Mouse (Mus musculus): ENCODE measurements around the gene Cptp. TPM values are rescaled to one million over a fixed set of nuclear protein-coding genes. Genes with fewer than 3 reads are reported as not detected.

The Cptp gene
- polyA plus RNA-seq, 1 experiment from 2014 or later = 21.6 TPM

DNA sequence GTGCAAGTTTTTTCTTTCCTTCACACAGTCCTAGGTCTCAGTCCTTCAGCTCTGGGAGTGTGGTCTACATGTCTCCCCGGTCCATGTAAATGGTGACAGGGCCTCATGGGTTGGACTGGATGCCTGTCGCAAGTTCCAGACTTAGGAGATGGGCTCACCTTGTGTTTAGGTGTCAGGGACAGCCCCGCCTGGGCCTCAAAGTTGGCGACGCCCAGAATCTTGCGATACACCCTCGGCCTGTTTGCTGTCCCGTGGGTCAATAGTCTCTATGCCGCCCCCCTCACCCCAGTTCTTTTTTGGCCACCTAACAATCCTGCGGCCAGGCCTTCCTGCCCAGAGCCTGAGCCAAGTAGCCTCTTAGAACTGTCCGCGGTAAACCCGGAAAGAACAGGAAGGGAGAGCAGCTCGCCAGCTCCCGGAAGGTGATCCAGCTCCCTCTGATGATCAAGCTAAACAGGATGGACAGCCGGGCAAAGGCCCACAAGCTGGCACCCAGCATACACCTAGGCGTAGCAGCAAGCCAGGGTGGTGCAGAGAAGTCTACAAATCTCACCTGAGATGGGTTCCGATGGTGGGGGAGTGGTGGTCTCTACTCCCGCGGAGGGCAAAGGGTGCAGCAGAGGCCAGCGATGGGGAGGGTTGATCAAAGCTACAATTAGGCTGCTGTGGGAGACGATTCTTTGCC, 484 bp downstream of the Cptp start:
- H3K36me3 ChIP-seq = peaks cover 55% of the 10 kb centered on the region

GRCm38 (mm10) chr4:155863001-155863400, 6.2 kb downstream of the Cptp start, which contains the start of gene Tas1r3:
Gene Tas1r3, minus strand, starts transcription at chr4:155863362.
- WGBS = 77% methylated on average over 5 of the region's 5 CpGs
- Histone ChIP-seq H3K27me3 (ENCODE audit: low read depth, poor library complexity, severe bottlenecking) (no peaks in the 10 kb centered on the region), H3K4me3 (no peak within 1 kb of the TSS), H3K4me1 (peaks cover 8% of the 10 kb centered on the region; the same call in 1 of the 2 replicates), H3K36me3 (peaks cover 73% of the 10 kb centered on the region), H3K27ac (replicated peaks) (no peak within 1 kb of the TSS), H3K9me3 (replicated peaks) (no peaks in the 10 kb centered on the region)
- DNase-seq (ENCODE audit: low spot score) = no peak

More for the DNA sequence above, 484 bp downstream of the Cptp start:
- Histone ChIP-seq H3K4me1 (peaks cover 30% of the 10 kb centered on the region), H3K27me3 (ENCODE audit: low read depth, poor library complexity, severe bottlenecking) (no peaks in the 10 kb centered on the region), H3K4me3 (peak overlapping the region; percentile 82), H3K27ac (replicated peaks) (peak overlapping the region; percentile 88), H3K9me3 (replicated peaks) (no peaks in the 10 kb centered on the region)
- no peak for DNase-seq (ENCODE audit: low spot score)
- 12% methylated on average over 22 of the region's 22 CpGs for WGBS

- H3K36me3 ChIP-seq = peaks cover 81% of the 10 kb centered on the region
- peaks cover 8% of the 10 kb centered on the region; the same call in 1 of the 2 replicates for H3K4me1 ChIP-seq
- DNase-seq (ENCODE audit: low spot score) = no peak
- no peak overlapping the region for H3K4me3 ChIP-seq
- 95% methylated on average over 7 of the region's 7 CpGs for WGBS
- H3K9me3 ChIP-seq (replicated peaks) = no peaks in the 10 kb centered on the region
- H3K27ac ChIP-seq (replicated peaks) = no peak overlapping the region
- no peaks in the 10 kb centered on the region for H3K27me3 ChIP-seq (ENCODE audit: low read depth, poor library complexity, severe bottlenecking)
Measured at GRCm38 (mm10) chr4:155861787-155862186, 7.5 kb downstream of the Cptp start.

DNA sequence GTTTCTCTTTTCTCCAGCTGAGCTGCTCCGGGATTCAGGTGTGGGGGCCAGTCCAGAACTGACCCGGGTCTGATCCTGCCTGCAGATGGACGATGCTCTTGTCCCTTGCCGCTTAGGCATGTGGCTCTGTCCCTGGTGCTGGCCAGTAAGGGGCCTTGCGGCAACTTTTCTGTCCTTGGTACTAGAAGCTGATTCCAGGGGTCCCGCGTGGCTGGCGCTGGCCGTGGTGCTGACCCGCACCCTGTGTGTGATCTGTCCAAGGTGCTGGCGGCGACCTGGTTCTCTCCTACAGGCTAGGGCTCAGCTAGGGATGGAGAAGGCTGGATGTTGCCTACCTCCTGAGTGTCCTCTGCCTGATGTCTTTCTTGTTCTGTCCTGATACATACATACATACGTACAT, 9.9 kb downstream of the Cptp start:
- Histone ChIP-seq H3K4me1 (peaks cover 8% of the 10 kb centered on the region; the same call in 1 of the 2 replicates), H3K4me3 (no peak overlapping the region), H3K9me3 (replicated peaks) (no peaks in the 10 kb centered on the region), H3K27me3 (ENCODE audit: low read depth, poor library complexity, severe bottlenecking) (no peaks in the 10 kb centered on the region), H3K36me3 (peaks cover 83% of the 10 kb centered on the region), H3K27ac (replicated peaks) (no peak overlapping the region)
- WGBS = 26% methylated on average over 13 of the region's 13 CpGs
- peak; percentile 68 for DNase-seq (ENCODE audit: low spot score)

DNA sequence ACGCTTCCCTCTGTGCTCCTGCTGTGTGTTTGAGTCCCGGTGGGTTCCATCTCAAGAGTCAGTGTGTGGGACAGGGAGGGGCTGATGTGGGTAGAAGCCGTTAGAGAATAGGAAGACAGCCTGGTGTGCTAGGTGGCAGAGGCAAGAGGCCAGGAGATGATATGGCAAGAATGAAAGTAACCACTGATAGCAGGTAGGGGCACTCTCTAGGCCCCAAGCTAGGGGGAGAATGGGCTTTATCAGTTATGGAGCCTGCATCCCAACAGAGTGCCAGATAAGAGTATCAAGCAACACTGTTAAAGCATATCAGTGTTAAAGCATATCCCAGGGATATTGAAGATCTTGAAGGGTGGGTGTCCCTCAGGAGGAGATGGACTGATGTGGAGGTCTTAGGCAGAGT, 12.4 kb downstream of the Cptp start:
- no peak overlapping the region; the same call in 1 of the 2 replicates for H3K4me3 ChIP-seq
- H3K4me1 ChIP-seq = peaks cover 8% of the 10 kb centered on the region; the same call in 1 of the 2 replicates
- H3K36me3 ChIP-seq = peaks cover 98% of the 10 kb centered on the region
- no peak for DNase-seq (ENCODE audit: low spot score)
- no peaks in the 10 kb centered on the region for H3K27me3 ChIP-seq (ENCODE audit: low read depth, poor library complexity, severe bottlenecking)
- H3K27ac ChIP-seq (replicated peaks) = no peak overlapping the region
- no peaks in the 10 kb centered on the region for H3K9me3 ChIP-seq (replicated peaks)
- 87% methylated on average over 3 of the region's 3 CpGs for WGBS

GRCm38 (mm10) chr4:155856071-155856470, 13.2 kb downstream of the Cptp start:
- no peak overlapping the region for H3K4me3 ChIP-seq
- H3K9me3 ChIP-seq (replicated peaks) = no peaks in the 10 kb centered on the region
- no peak overlapping the region for H3K27ac ChIP-seq (replicated peaks)
- DNase-seq (ENCODE audit: low spot score) = no peak
- WGBS = 95% methylated on average over 12 of the region's 12 CpGs
- no peaks in the 10 kb centered on the region for H3K27me3 ChIP-seq (ENCODE audit: low read depth, poor library complexity, severe bottlenecking)
- H3K4me1 ChIP-seq = peaks cover 8% of the 10 kb centered on the region; the same call in 1 of the 2 replicates
- H3K36me3 ChIP-seq = peaks cover 92% of the 10 kb centered on the region

- WGBS = 93% methylated on average over 12 of the region's 12 CpGs
- Histone ChIP-seq H3K4me3 (no peak overlapping the region), H3K36me3 (peaks cover 81% of the 10 kb centered on the region), H3K27ac (replicated peaks) (no peak overlapping the region), H3K27me3 (ENCODE audit: low read depth, poor library complexity, severe bottlenecking) (no peaks in the 10 kb centered on the region), H3K9me3 (replicated peaks) (no peaks in the 10 kb centered on the region), H3K4me1 (peaks cover 11% of the 10 kb centered on the region)
- DNase-seq (ENCODE audit: low spot score) = no peak
Measured at GRCm38 (mm10) chr4:155854991-155855390, 14.2 kb downstream of the Cptp start.

DNA sequence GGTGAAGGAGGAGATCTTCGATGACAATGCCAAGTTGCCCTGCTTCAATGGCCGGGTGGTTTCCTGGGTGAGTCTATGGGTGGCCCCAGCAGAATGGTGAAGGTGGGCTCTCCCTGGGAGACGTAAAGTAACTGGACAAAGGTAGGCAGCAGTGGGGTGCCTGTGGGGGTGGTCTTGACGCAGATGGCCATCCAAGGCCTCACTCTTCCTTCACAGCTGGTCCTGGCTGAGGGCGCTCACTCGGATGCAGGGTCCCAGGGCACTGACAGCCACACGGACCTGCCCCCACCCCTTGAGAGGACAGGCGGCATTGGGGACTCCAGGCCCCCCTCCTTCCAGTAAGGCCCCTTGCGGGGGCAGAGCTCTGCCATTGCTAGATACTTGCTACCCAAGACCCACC, 15.8 kb downstream of the Cptp start:
- Histone ChIP-seq H3K27me3 (ENCODE audit: low read depth, poor library complexity, severe bottlenecking) (no peaks in the 10 kb centered on the region), H3K27ac (replicated peaks) (no peak overlapping the region), H3K36me3 (peaks cover 66% of the 10 kb centered on the region), H3K4me3 (no peak overlapping the region), H3K4me1 (peaks cover 19% of the 10 kb centered on the region), H3K9me3 (replicated peaks) (no peaks in the 10 kb centered on the region)
- 92% methylated on average over 9 of the region's 9 CpGs for WGBS
- DNase-seq (ENCODE audit: low spot score) = no peak

DNA sequence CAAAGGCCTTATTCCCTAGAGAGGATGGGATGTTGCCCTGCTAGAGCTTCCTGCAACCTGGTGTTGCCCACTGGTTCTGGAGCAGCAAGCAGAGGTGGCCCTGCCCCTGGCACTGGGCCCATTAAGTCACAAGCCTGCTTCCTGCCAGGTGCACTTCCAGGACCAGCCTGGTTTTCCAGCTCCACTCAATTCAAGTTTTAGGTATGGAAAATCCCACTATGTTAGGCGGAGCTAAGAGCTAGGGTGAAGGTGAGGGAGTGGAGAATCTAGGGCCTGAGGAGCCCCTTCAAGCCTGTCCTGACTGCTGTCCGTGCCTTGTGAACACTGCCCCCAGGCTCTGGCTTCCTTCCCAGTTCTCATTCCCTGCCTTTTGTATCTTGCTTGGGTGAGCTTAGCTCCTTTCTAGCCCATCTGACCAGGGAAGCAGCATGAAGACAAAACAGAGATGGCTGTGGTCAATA, 17.3 kb downstream of the Cptp start:
- H3K27me3 ChIP-seq (ENCODE audit: low read depth, poor library complexity, severe bottlenecking) = no peaks in the 10 kb centered on the region
- H3K36me3 ChIP-seq = peaks cover 51% of the 10 kb centered on the region
- no peak overlapping the region for H3K27ac ChIP-seq (replicated peaks)
- no peak overlapping the region; the same call in 1 of the 2 replicates for H3K4me3 ChIP-seq
- WGBS = 87% methylated on average over 2 of the region's 2 CpGs
- no peaks in the 10 kb centered on the region for H3K9me3 ChIP-seq (replicated peaks)
- no peak for DNase-seq (ENCODE audit: low spot score)
- peaks cover 28% of the 10 kb centered on the region for H3K4me1 ChIP-seq

DNA sequence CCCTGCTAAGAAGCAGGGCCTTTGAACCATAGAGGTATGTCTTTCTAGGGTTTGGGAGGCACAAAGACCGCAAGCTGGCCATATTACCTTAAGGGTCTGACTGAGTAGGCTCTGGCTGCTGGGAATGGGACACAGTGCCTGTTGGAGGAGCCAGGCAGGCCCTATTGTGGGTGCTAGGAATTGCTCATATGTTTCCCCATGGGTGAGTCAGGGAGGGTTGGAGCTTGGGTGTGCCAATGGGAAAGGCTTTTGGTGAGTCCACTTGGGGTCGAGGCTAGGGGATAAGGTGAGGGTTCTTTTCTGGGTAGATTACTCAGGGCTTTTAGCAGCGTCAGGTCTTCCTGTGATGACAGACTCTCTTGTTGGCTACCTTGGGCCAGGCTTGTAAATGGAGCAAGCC, 17.9 kb downstream of the Cptp start:
- Histone ChIP-seq H3K4me3 (no peak overlapping the region), H3K9me3 (replicated peaks) (no peaks in the 10 kb centered on the region), H3K36me3 (peaks cover 45% of the 10 kb centered on the region), H3K27ac (replicated peaks) (no peak overlapping the region), H3K4me1 (peaks cover 34% of the 10 kb centered on the region), H3K27me3 (ENCODE audit: low read depth, poor library complexity, severe bottlenecking) (0 out of 2 replicates have a peak, but pooled peaks cover 2% of the 10 kb centered on the region)
- no peak for DNase-seq (ENCODE audit: low spot score)
- 90% methylated on average over 3 of the region's 3 CpGs for WGBS

DNA sequence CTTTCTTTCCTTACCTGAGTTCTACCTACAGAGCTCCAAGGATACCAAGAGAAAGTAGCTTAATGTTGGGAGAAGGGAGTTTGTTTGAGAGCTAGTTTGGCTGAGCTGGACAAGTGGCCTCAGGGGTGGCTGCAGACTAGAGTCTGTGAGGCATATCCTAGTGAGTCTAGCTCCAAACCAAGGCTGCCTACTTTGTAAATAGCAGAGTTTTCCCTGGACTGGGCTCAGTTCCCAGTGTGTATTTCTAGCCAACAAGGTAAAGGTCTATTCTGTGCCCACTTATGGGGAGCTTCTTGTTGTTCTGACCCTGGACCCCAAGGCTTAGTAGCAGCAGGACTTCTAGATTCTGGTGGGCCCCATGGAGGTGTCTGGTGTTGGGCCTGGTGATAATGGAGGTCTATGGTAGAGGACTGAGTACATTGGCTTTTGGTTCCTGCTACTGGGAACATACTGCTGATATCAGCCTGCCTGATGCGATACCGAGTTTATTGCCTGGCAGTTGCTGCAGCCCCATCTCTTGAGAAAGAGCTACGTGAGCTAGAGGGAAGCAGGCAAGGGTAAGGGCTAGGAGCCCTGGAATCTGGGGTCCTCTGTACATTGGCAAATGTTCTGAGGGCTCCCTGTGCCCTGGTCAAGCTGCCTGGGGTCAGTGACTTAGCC, 19.3 kb downstream of the Cptp start:
- no peak for DNase-seq (ENCODE audit: low spot score)
- 90% methylated on average over 3 of the region's 3 CpGs for WGBS
- Histone ChIP-seq H3K36me3 (peaks cover 31% of the 10 kb centered on the region), H3K27ac (replicated peaks) (no peak overlapping the region), H3K27me3 (ENCODE audit: low read depth, poor library complexity, severe bottlenecking) (0 out of 2 replicates have a peak, but pooled peaks cover 4% of the 10 kb centered on the region), H3K4me3 (peak overlapping the region; percentile 94; the same call in 1 of the 2 replicates), H3K4me1 (peaks cover 37% of the 10 kb centered on the region), H3K9me3 (replicated peaks) (no peaks in the 10 kb centered on the region)

DNA sequence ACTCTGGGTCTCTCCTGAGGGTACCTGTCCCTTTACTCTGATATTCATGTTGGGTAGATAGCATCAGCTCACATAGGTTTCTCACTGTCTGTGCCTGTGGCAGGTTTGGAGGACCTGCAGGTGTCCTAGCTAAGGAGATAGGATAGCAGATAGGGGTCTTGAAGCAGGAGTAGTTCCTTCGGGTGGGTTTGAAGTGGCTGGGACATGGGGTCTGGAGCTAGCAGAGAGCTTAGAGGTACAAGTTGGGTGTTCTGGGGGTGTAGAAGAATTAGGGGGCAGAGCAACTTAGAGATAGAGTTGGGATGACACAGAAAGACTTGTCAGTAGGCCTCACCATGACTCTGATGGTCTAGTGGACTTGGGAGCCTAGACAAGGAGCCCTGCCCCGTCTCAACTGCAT, 19.8 kb downstream of the Cptp start:
- Histone ChIP-seq H3K4me1 (peaks cover 37% of the 10 kb centered on the region), H3K4me3 (peak overlapping the region; percentile 94; the same call in 1 of the 2 replicates), H3K36me3 (peaks cover 25% of the 10 kb centered on the region), H3K27ac (replicated peaks) (no peak overlapping the region), H3K27me3 (ENCODE audit: low read depth, poor library complexity, severe bottlenecking) (0 out of 2 replicates have a peak, but pooled peaks cover 4% of the 10 kb centered on the region), H3K9me3 (replicated peaks) (no peaks in the 10 kb centered on the region)
- WGBS = 90% methylated on average over 2 of the region's 2 CpGs
- no peak for DNase-seq (ENCODE audit: low spot score)

All from midbrain, embryonic 10.5 days (tissue).